Mouse (Mus musculus): ENCODE results near the gene Mfrp. TPM values are rescaled to one million over a fixed set of nuclear protein-coding genes. Genes with fewer than 3 reads are reported as not detected.

Mfrp gene
- polyA plus RNA-seq, 1 experiment from 2014 or later, result 0.20 TPM

DNA sequence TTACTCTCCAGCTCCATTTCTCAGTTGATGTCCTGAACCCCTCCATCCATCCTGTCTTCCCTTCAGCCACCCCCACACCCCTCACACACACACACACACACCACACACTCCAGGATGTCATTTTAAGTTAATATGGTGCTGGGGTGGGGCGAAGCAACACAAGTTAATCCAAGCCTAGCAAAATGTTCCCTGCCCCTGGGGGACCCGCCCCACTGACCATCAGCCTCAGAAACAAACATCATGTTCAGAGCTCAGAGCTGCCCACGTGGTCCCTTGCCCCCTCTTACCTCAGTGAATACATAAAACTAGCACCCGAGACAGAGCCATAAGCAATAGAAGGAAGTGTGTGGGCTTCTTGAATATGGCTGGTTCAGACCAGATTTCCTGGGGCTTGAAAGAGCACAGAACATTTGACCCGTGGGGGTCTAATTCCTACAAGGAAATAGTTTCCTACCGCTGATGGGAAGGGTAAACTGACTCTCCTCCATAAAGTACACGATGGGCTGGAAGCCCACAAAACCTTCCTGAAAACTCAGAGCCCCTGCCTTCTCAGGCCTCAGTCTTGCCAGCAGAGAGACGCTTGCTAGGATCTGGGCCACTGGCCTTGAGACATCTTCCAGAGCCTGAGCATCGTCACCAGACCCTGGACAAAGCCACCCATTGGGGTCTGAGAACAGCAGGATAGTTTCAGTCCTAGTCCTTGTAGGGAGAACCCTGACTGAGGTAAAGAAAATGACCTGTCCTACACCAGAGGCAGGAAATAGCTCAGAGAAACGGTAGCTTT, 21.3 kb upstream of the Mfrp start:
- H3K27me3 ChIP-seq, result peaks cover 16% of the 10 kb centered on the region

GRCm38 (mm10) chr9:44080953-44081352, 20.6 kb upstream of the Mfrp start:
- H3K4me1 ChIP-seq, result peaks cover 35% of the 10 kb centered on the region
- ATAC-seq (ENCODE audit: insufficient number of reproducible peaks, insufficient read depth, low FRiP score, low TSS enrichment), result no peak
- 86% methylated on average over 5 of the region's 5 CpGs for WGBS
- no peak overlapping the region for H3K27ac ChIP-seq
- H3K4me2 ChIP-seq (replicated peaks), result no peak overlapping the region
- no peaks in the 10 kb centered on the region for H3K36me3 ChIP-seq
- H3K4me3 ChIP-seq, result no peak overlapping the region
- no peaks in the 10 kb centered on the region for H3K9me3 ChIP-seq
- H3K9ac ChIP-seq, result no peak overlapping the region
- H3K27me3 ChIP-seq, result peaks cover 24% of the 10 kb centered on the region

More for the DNA sequence above, 21.3 kb upstream of the Mfrp start:
- Histone ChIP-seq H3K27ac (no peak overlapping the region), H3K4me2 (replicated peaks) (no peak overlapping the region), H3K9me3 (no peaks in the 10 kb centered on the region), H3K4me3 (no peak overlapping the region), H3K4me1 (peaks cover 31% of the 10 kb centered on the region), H3K9ac (no peak overlapping the region), H3K36me3 (no peaks in the 10 kb centered on the region)
- WGBS, result 68% methylated on average over 10 of the region's 10 CpGs
- ATAC-seq (ENCODE audit: insufficient number of reproducible peaks, insufficient read depth, low FRiP score, low TSS enrichment), result no peak

DNA sequence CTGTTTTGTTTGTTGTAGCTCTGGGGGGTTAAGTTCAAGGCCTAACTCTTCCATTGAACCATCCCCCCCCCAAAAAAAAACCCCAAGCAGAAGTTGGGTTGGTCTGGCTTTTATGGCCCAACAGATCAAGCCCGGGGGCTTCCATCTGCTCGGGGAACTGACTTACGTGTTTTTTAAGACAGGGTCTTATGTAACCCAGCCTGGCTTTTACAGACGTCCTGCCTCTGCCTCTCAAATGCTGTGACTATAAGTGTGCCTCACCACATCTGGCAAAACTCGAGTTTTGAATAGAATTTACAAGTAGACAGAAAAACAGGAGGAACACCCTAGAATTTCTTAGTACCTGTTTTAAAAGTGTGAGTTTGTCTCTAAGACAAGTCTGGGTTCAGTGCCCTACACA, 19.9 kb upstream of the Mfrp start:
- Histone ChIP-seq H3K4me3 (no peak overlapping the region), H3K4me1 (peaks cover 33% of the 10 kb centered on the region), H3K27me3 (peaks cover 30% of the 10 kb centered on the region), H3K9ac (no peak overlapping the region), H3K9me3 (no peaks in the 10 kb centered on the region), H3K27ac (no peak overlapping the region), H3K4me2 (replicated peaks) (no peak overlapping the region), H3K36me3 (no peaks in the 10 kb centered on the region)
- 61% methylated on average over 5 of the region's 5 CpGs for WGBS
- ATAC-seq (ENCODE audit: insufficient number of reproducible peaks, insufficient read depth, low FRiP score, low TSS enrichment), result no peak

- peaks cover 34% of the 10 kb centered on the region for H3K27me3 ChIP-seq
- ATAC-seq (ENCODE audit: insufficient number of reproducible peaks, insufficient read depth, low FRiP score, low TSS enrichment), result no peak
- peaks cover 35% of the 10 kb centered on the region for H3K4me1 ChIP-seq
- no peak overlapping the region for H3K27ac ChIP-seq
- WGBS, result 93% methylated on average over 5 of the region's 5 CpGs
- no peak overlapping the region for H3K4me2 ChIP-seq (replicated peaks)
- H3K9ac ChIP-seq, result no peak overlapping the region
- H3K4me3 ChIP-seq, result no peak overlapping the region
- no peaks in the 10 kb centered on the region for H3K36me3 ChIP-seq
- no peaks in the 10 kb centered on the region for H3K9me3 ChIP-seq
Measured at GRCm38 (mm10) chr9:44082266-44082665, 19.3 kb upstream of the Mfrp start.

DNA sequence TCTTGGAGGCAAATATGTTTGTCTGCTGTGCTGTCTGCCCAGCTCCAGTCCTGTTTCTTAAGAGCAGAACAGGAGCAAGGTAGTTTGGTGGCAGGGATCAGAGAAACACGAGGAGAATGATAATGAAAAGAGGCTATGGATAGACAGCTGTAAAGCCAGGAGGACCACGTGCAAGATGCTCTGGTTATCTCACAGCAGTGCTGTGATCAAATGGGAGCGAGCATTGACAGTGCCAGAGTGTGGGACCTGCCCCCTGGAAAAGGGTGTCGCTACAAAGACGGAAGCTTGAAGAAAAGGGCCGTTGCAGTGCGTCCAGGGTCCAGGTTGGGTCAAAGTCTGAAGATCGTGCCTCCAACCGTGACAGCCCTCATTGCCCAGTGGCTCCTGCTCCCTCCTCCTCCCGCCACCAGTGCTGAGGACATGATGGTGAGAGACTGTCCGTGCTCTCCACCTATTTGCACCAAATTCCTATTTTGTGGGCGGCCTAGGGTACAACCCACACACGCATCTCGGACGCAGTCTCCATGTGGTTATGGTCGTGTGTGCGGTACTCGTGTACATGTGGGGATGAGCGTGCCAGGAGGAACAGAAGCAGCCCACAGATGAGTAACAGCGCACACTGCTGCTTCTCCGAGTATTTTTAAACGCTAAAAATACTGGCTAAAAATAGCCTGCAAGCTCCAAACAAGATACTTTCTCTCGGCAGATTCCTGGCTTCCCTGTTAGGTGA, 18.0 kb upstream of the Mfrp start:
- ATAC-seq (ENCODE audit: insufficient number of reproducible peaks, insufficient read depth, low FRiP score, low TSS enrichment), result no peak
- 9% methylated on average over 23 of the region's 23 CpGs for WGBS

GRCm38 (mm10) chr9:44084236-44084635, 17.3 kb upstream of the Mfrp start:
- ATAC-seq (ENCODE audit: insufficient number of reproducible peaks, insufficient read depth, low FRiP score, low TSS enrichment), result 0 out of 2 replicates have a peak, but pooled peaks have one; percentile 2
- Histone ChIP-seq H3K9ac (peak overlapping the region; percentile 70), H3K4me1 (peaks cover 42% of the 10 kb centered on the region), H3K27me3 (peaks cover 34% of the 10 kb centered on the region), H3K27ac (no peak overlapping the region), H3K36me3 (no peaks in the 10 kb centered on the region), H3K4me3 (peak overlapping the region; percentile 60), H3K9me3 (no peaks in the 10 kb centered on the region), H3K4me2 (replicated peaks) (peak overlapping the region; percentile 100)
- WGBS, result 2% methylated on average over 14 of the region's 14 CpGs

More for the DNA sequence above, 18.0 kb upstream of the Mfrp start:
- no peaks in the 10 kb centered on the region for H3K36me3 ChIP-seq
- H3K27me3 ChIP-seq, result peaks cover 34% of the 10 kb centered on the region
- no peak overlapping the region for H3K27ac ChIP-seq
- peaks cover 45% of the 10 kb centered on the region for H3K4me1 ChIP-seq
- H3K4me3 ChIP-seq, result peak overlapping the region; percentile 60
- H3K4me2 ChIP-seq (replicated peaks), result peak overlapping the region; percentile 100
- H3K9ac ChIP-seq, result no peak overlapping the region
- no peaks in the 10 kb centered on the region for H3K9me3 ChIP-seq

- Histone ChIP-seq H3K9ac (peak overlapping the region; percentile 70), H3K27ac (no peak overlapping the region), H3K27me3 (peaks cover 34% of the 10 kb centered on the region), H3K9me3 (no peaks in the 10 kb centered on the region), H3K4me3 (peak overlapping the region; percentile 60), H3K4me1 (peaks cover 40% of the 10 kb centered on the region), H3K36me3 (no peaks in the 10 kb centered on the region), H3K4me2 (replicated peaks) (peak overlapping the region; percentile 100)
- peak; percentile 31; the same call in 1 of the 2 replicates for ATAC-seq (ENCODE audit: insufficient number of reproducible peaks, insufficient read depth, low FRiP score, low TSS enrichment)
- under 1% methylated on average over 62 of the region's 62 CpGs for WGBS
Measured at GRCm38 (mm10) chr9:44084659-44085229, 16.8 kb upstream of the Mfrp start.

- Histone ChIP-seq H3K27me3 (peaks cover 30% of the 10 kb centered on the region), H3K4me3 (peak overlapping the region; percentile 60), H3K27ac (no peak overlapping the region), H3K36me3 (no peaks in the 10 kb centered on the region), H3K4me1 (peaks cover 40% of the 10 kb centered on the region), H3K9me3 (no peaks in the 10 kb centered on the region), H3K4me2 (replicated peaks) (peak overlapping the region; percentile 100), H3K9ac (peak overlapping the region; percentile 70)
- WGBS, result 3% methylated on average over 10 of the region's 10 CpGs
- ATAC-seq (ENCODE audit: insufficient number of reproducible peaks, insufficient read depth, low FRiP score, low TSS enrichment), result no peak
Measured at GRCm38 (mm10) chr9:44085276-44085675, 16.3 kb upstream of the Mfrp start.

GRCm38 (mm10) chr9:44085741-44086665, 15.5 kb upstream of the Mfrp start:
- ATAC-seq (ENCODE audit: insufficient number of reproducible peaks, insufficient read depth, low FRiP score, low TSS enrichment), result no peak

DNA sequence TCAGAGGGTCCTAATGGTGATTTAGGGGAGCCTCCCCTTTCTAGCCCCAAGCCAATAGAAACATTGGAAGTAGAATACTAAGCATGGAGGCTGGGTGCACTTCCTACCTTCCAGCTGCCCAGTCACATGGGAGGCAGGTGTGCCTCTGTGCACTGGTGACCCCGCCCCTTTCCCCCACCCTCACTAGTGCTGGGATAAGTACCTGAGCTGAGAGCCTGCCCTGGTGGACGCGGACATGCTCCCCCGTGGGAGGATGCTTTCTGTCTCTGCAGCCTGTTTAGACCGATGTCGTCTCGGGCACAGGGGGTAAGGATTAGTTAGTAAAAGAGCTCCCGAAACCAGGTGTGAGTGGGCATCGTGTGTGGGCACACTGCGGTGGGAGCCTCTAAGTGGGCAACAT, 14.6 kb upstream of the Mfrp start:
- H3K9me3 ChIP-seq, result no peaks in the 10 kb centered on the region
- no peak overlapping the region for H3K4me3 ChIP-seq
- H3K9ac ChIP-seq, result no peak overlapping the region
- H3K27ac ChIP-seq, result no peak overlapping the region
- peaks cover 40% of the 10 kb centered on the region for H3K4me1 ChIP-seq
- 35% methylated on average over 10 of the region's 10 CpGs for WGBS
- no peak overlapping the region for H3K4me2 ChIP-seq (replicated peaks)
- no peak for ATAC-seq (ENCODE audit: insufficient number of reproducible peaks, insufficient read depth, low FRiP score, low TSS enrichment)
- H3K27me3 ChIP-seq, result peaks cover 28% of the 10 kb centered on the region
- H3K36me3 ChIP-seq, result 0 out of 2 replicates have a peak, but pooled peaks cover 1% of the 10 kb centered on the region

More at GRCm38 (mm10) chr9:44085741-44086665, 15.5 kb upstream of the Mfrp start:
- H3K27ac ChIP-seq, result no peak overlapping the region
- H3K4me3 ChIP-seq, result peak overlapping the region; percentile 60; the same call in 1 of the 2 replicates
- peaks cover 40% of the 10 kb centered on the region for H3K4me1 ChIP-seq
- H3K9ac ChIP-seq, result no peak overlapping the region
- WGBS, result 67% methylated on average over 15 of the region's 15 CpGs
- no peaks in the 10 kb centered on the region for H3K9me3 ChIP-seq
- H3K27me3 ChIP-seq, result peaks cover 28% of the 10 kb centered on the region
- peak overlapping the region; percentile 100 for H3K4me2 ChIP-seq (replicated peaks)
- H3K36me3 ChIP-seq, result no peaks in the 10 kb centered on the region
